Mouse (Mus musculus): ENCODE measurements around the gene 6430628N08Rik. TPM values are rescaled to one million over a fixed set of nuclear protein-coding genes. Genes with fewer than 3 reads are reported as not detected.

Gene 6430628N08Rik
- polyA plus RNA-seq, 1 experiment from 2014 or later, result 0.44 TPM

- H3K27ac ChIP-seq (ENCODE audit: low read depth, low read length), result no peak overlapping the region
- no peaks in the 10 kb centered on the region for H3K36me3 ChIP-seq (ENCODE audit: control insufficient read depth, insufficient read depth, low read length)
- no peak overlapping the region for H3K4me2 ChIP-seq (ENCODE audit: low read length)
- no peak overlapping the region for H3K9ac ChIP-seq (ENCODE audit: low read depth, low read length)
- H3K27me3 ChIP-seq (replicated peaks; ENCODE audit: control insufficient read depth, insufficient read depth, low read length), result no peaks in the 10 kb centered on the region
- ATAC-seq, result no peak
- H3K9me3 ChIP-seq (ENCODE audit: control insufficient read depth, low read length), result no peaks in the 10 kb centered on the region
- H3K4me3 ChIP-seq (ENCODE audit: low read length), result no peak overlapping the region
- 32% methylated on average over 9 of the region's 9 CpGs for WGBS
- peaks cover 12% of the 10 kb centered on the region for H3K4me1 ChIP-seq (ENCODE audit: control insufficient read depth, insufficient read depth, low read depth, low read length)
Measured at GRCm38 (mm10) chr4:115878828-115879227, 11.6 kb upstream of the 6430628N08Rik start.

GRCm38 (mm10) chr4:115881183-115881582 lies 9.3 kb upstream of the 6430628N08Rik start:
- Histone ChIP-seq H3K27ac (ENCODE audit: low read depth, low read length) (no peak overlapping the region), H3K9ac (ENCODE audit: low read depth, low read length) (no peak overlapping the region), H3K4me1 (ENCODE audit: control insufficient read depth, insufficient read depth, low read depth, low read length) (peaks cover 19% of the 10 kb centered on the region), H3K4me2 (ENCODE audit: low read length) (no peak overlapping the region), H3K9me3 (ENCODE audit: control insufficient read depth, low read length) (no peaks in the 10 kb centered on the region), H3K4me3 (ENCODE audit: low read length) (no peak overlapping the region), H3K27me3 (replicated peaks; ENCODE audit: control insufficient read depth, insufficient read depth, low read length) (no peaks in the 10 kb centered on the region), H3K36me3 (ENCODE audit: control insufficient read depth, insufficient read depth, low read length) (no peaks in the 10 kb centered on the region)
- 4% methylated on average over 1 of the region's 1 CpGs for WGBS
- peak; percentile 59 for ATAC-seq

GRCm38 (mm10) chr4:115882195-115882594 lies 8.3 kb upstream of the 6430628N08Rik start:
- H3K36me3 ChIP-seq (ENCODE audit: control insufficient read depth, insufficient read depth, low read length), result no peaks in the 10 kb centered on the region
- H3K27me3 ChIP-seq (replicated peaks; ENCODE audit: control insufficient read depth, insufficient read depth, low read length), result no peaks in the 10 kb centered on the region
- no peak for ATAC-seq
- 63% methylated on average over 4 of the region's 4 CpGs for WGBS
- H3K27ac ChIP-seq (ENCODE audit: low read depth, low read length), result no peak overlapping the region
- peaks cover 19% of the 10 kb centered on the region for H3K4me1 ChIP-seq (ENCODE audit: control insufficient read depth, insufficient read depth, low read depth, low read length)
- H3K4me3 ChIP-seq (ENCODE audit: low read length), result no peak overlapping the region
- H3K9me3 ChIP-seq (ENCODE audit: control insufficient read depth, low read length), result no peaks in the 10 kb centered on the region
- H3K9ac ChIP-seq (ENCODE audit: low read depth, low read length), result no peak overlapping the region
- no peak overlapping the region for H3K4me2 ChIP-seq (ENCODE audit: low read length)

GRCm38 (mm10) chr4:115884022-115884421 lies 6.4 kb upstream of the 6430628N08Rik start, which contains the start of gene Kncn:
TSS of gene Kncn (plus strand) at chr4:115884400.
- H3K4me2 ChIP-seq (ENCODE audit: low read length), result no peak within 1 kb of the TSS
- no peak for ATAC-seq
- 70% methylated on average over 6 of the region's 6 CpGs for WGBS
- no peaks in the 10 kb centered on the region for H3K9me3 ChIP-seq (ENCODE audit: control insufficient read depth, low read length)
- H3K4me3 ChIP-seq (ENCODE audit: low read length), result no peak within 1 kb of the TSS
- no peaks in the 10 kb centered on the region; the same call in 1 of the 2 replicates for H3K27me3 ChIP-seq (replicated peaks; ENCODE audit: control insufficient read depth, insufficient read depth, low read length)
- H3K9ac ChIP-seq (ENCODE audit: low read depth, low read length), result no peak within 1 kb of the TSS
- H3K36me3 ChIP-seq (ENCODE audit: control insufficient read depth, insufficient read depth, low read length), result no peaks in the 10 kb centered on the region
- H3K27ac ChIP-seq (ENCODE audit: low read depth, low read length), result no peak within 1 kb of the TSS
- peaks cover 10% of the 10 kb centered on the region for H3K4me1 ChIP-seq (ENCODE audit: control insufficient read depth, insufficient read depth, low read depth, low read length)

- Histone ChIP-seq H3K4me1 (ENCODE audit: control insufficient read depth, insufficient read depth, low read depth, low read length) (peaks cover 15% of the 10 kb centered on the region), H3K36me3 (ENCODE audit: control insufficient read depth, insufficient read depth, low read length) (no peaks in the 10 kb centered on the region), H3K4me3 (ENCODE audit: low read length) (no peak overlapping the region), H3K4me2 (ENCODE audit: low read length) (no peak overlapping the region), H3K9ac (ENCODE audit: low read depth, low read length) (no peak overlapping the region), H3K27ac (ENCODE audit: low read depth, low read length) (peak overlapping the region; percentile 29; the same call in 1 of the 2 replicates), H3K27me3 (replicated peaks; ENCODE audit: control insufficient read depth, insufficient read depth, low read length) (peaks cover 5% of the 10 kb centered on the region; the same call in 1 of the 2 replicates), H3K9me3 (ENCODE audit: control insufficient read depth, low read length) (no peaks in the 10 kb centered on the region)
- ATAC-seq, result peak; percentile 81
- 69% methylated on average over 3 of the region's 3 CpGs for WGBS
Measured at GRCm38 (mm10) chr4:115885846-115886245, 4.6 kb upstream of the 6430628N08Rik start.

GRCm38 (mm10) chr4:115886875-115887274 lies 3.6 kb upstream of the 6430628N08Rik start:
- Histone ChIP-seq H3K9ac (ENCODE audit: low read depth, low read length) (no peak overlapping the region), H3K4me3 (ENCODE audit: low read length) (no peak overlapping the region), H3K9me3 (ENCODE audit: control insufficient read depth, low read length) (no peaks in the 10 kb centered on the region), H3K36me3 (ENCODE audit: control insufficient read depth, insufficient read depth, low read length) (no peaks in the 10 kb centered on the region), H3K4me2 (ENCODE audit: low read length) (no peak overlapping the region), H3K27me3 (replicated peaks; ENCODE audit: control insufficient read depth, insufficient read depth, low read length) (peaks cover 13% of the 10 kb centered on the region; the same call in 1 of the 2 replicates), H3K27ac (ENCODE audit: low read depth, low read length) (no peak overlapping the region), H3K4me1 (ENCODE audit: control insufficient read depth, insufficient read depth, low read depth, low read length) (peaks cover 11% of the 10 kb centered on the region; the same call in 1 of the 2 replicates)
- no peak for ATAC-seq
- 46% methylated on average over 1 of the region's 1 CpGs for WGBS

- H3K27me3 ChIP-seq (replicated peaks; ENCODE audit: control insufficient read depth, insufficient read depth, low read length), result peaks cover 13% of the 10 kb centered on the region; the same call in 1 of the 2 replicates
- peak overlapping the region; percentile 60 for H3K4me2 ChIP-seq (ENCODE audit: low read length)
- WGBS, result 14% methylated on average over 6 of the region's 6 CpGs
- no peaks in the 10 kb centered on the region for H3K9me3 ChIP-seq (ENCODE audit: control insufficient read depth, low read length)
- peaks cover 11% of the 10 kb centered on the region; the same call in 1 of the 2 replicates for H3K4me1 ChIP-seq (ENCODE audit: control insufficient read depth, insufficient read depth, low read depth, low read length)
- no peaks in the 10 kb centered on the region for H3K36me3 ChIP-seq (ENCODE audit: control insufficient read depth, insufficient read depth, low read length)
- peak overlapping the region; percentile 24; the same call in 1 of the 2 replicates for H3K9ac ChIP-seq (ENCODE audit: low read depth, low read length)
- no peak for ATAC-seq
- H3K4me3 ChIP-seq (ENCODE audit: low read length), result peak overlapping the region; percentile 37
- no peak overlapping the region for H3K27ac ChIP-seq (ENCODE audit: low read depth, low read length)
Measured at GRCm38 (mm10) chr4:115890066-115890465, 399 bp upstream of the 6430628N08Rik start.

GRCm38 (mm10) chr4:115894281-115894680 lies 3.8 kb downstream of the 6430628N08Rik start:
- Histone ChIP-seq H3K27me3 (replicated peaks; ENCODE audit: control insufficient read depth, insufficient read depth, low read length) (peaks cover 37% of the 10 kb centered on the region), H3K4me2 (ENCODE audit: low read length) (no peak overlapping the region), H3K4me1 (ENCODE audit: control insufficient read depth, insufficient read depth, low read depth, low read length) (peaks cover 12% of the 10 kb centered on the region), H3K9me3 (ENCODE audit: control insufficient read depth, low read length) (no peaks in the 10 kb centered on the region), H3K27ac (ENCODE audit: low read depth, low read length) (no peak overlapping the region), H3K9ac (ENCODE audit: low read depth, low read length) (no peak overlapping the region), H3K36me3 (ENCODE audit: control insufficient read depth, insufficient read depth, low read length) (no peaks in the 10 kb centered on the region), H3K4me3 (ENCODE audit: low read length) (no peak overlapping the region)
- WGBS, result 15% methylated on average over 3 of the region's 3 CpGs
- ATAC-seq, result no peak

- H3K36me3 ChIP-seq (ENCODE audit: control insufficient read depth, insufficient read depth, low read length), result no peaks in the 10 kb centered on the region
- H3K4me2 ChIP-seq (ENCODE audit: low read length), result peak overlapping the region; percentile 95
- H3K4me1 ChIP-seq (ENCODE audit: control insufficient read depth, insufficient read depth, low read depth, low read length), result peaks cover 8% of the 10 kb centered on the region
- H3K9me3 ChIP-seq (ENCODE audit: control insufficient read depth, low read length), result no peaks in the 10 kb centered on the region
- H3K9ac ChIP-seq (ENCODE audit: low read depth, low read length), result peak overlapping the region; percentile 61
- under 1% methylated on average over 48 of the region's 56 CpGs for WGBS
- H3K4me3 ChIP-seq (ENCODE audit: low read length), result peak overlapping the region; percentile 46
- H3K27me3 ChIP-seq (replicated peaks; ENCODE audit: control insufficient read depth, insufficient read depth, low read length), result peaks cover 43% of the 10 kb centered on the region
- no peak overlapping the region for H3K27ac ChIP-seq (ENCODE audit: low read depth, low read length)
- ATAC-seq, result peak; percentile 63
Measured at GRCm38 (mm10) chr4:115897901-115898631, 7.6 kb downstream of the 6430628N08Rik start.
